In genomic region chr1:136717830-136718517, GRCm38 (mm10) we compare ENCODE assay signal across 11 mouse cellular contexts.
DNase-seq lines count a peak whose midpoint lies in the region; ATAC-seq and TF ChIP-seq lines count a peak whose summit lies in the region.
"Had no signal": no experiment of that assay in that cellular context is flagged by ENCODE, and none has a peak within 500 bp of the region (broad histone marks: within the 10 kb centered on the region; RNA-seq: fewer than 3 reads in every experiment).

No protein-coding gene starts in this region.

- no peaks in the 10 kb centered on the region for H3K79me2 ChIP-seq in C2C12 (ENCODE audit: control insufficient read depth, insufficient read depth)

- H3K9ac ChIP-seq in embryonic facial prominence, embryonic 15.5 days: no peak overlapping the region
- H3K9ac ChIP-seq in kidney, postnatal 0 days (ENCODE audit: low read depth, low read length): no peak overlapping the region
- H3K9ac ChIP-seq in lung, postnatal 0 days (replicated peaks; ENCODE audit: low read depth): no peak overlapping the region
- no peak overlapping the region for H3K9ac ChIP-seq in midbrain, postnatal 0 days (replicated peaks; ENCODE audit: low read length, poor library complexity, severe bottlenecking)
- H3K9ac ChIP-seq: forebrain, postnatal 0 days; midbrain, embryonic 12.5 days had no signal

- peak; percentile 76 for DNase-seq in kidney, postnatal 0 days (ENCODE audit: low spot score)
- DNase-seq in lung, postnatal 0 days (ENCODE audit: low spot score): peak; percentile 93
- no peak for DNase-seq in frontal cortex, postnatal 10 days (ENCODE audit: low spot score in 2 of 2)
- no peak for DNase-seq in thymus, adult 18-20 months
- no peak for DNase-seq in midbrain, postnatal 0 days (ENCODE audit: low spot score)
- DNase-seq: forebrain, postnatal 0 days; right cerebral cortex, postnatal 14 days had no signal

- H3K36me3 ChIP-seq in C2C12 (ENCODE audit: control insufficient read depth, insufficient read depth): no peaks in the 10 kb centered on the region
- H3K36me3 ChIP-seq in embryonic facial prominence, embryonic 15.5 days: no peaks in the 10 kb centered on the region
- no peaks in the 10 kb centered on the region for H3K36me3 ChIP-seq in kidney, postnatal 0 days (ENCODE audit: insufficient read depth, low read length)
- H3K36me3 ChIP-seq in lung, postnatal 0 days (ENCODE audit: insufficient read depth, low read length): no peaks in the 10 kb centered on the region
- H3K36me3 ChIP-seq in midbrain, postnatal 0 days (ENCODE audit: insufficient read depth, low read length): no peaks in the 10 kb centered on the region
- H3K36me3 ChIP-seq: midbrain, embryonic 12.5 days had no signal

- no peaks in the 10 kb centered on the region for H3K79me3 ChIP-seq in C2C12 (ENCODE audit: low read depth)

- TF ChIP-seq CTCF in C2C12 (IDR thresholded peaks at IDR 0.05; ENCODE audit: control insufficient read depth, insufficient read depth, insufficient read length): no peak
- no peak for TF ChIP-seq CTCF in kidney, postnatal 0 days (IDR thresholded peaks at IDR 0.05; ENCODE audit: low read depth)
- TF ChIP-seq CTCF in lung, postnatal 0 days (IDR thresholded peaks at IDR 0.05): no peak
- no peak for TF ChIP-seq CTCF in midbrain, postnatal 0 days (IDR thresholded peaks at IDR 0.05)

- TF ChIP-seq EP300 in lung, postnatal 0 days (IDR thresholded peaks at IDR 0.05): peak; percentile 90

- H3K4me2 ChIP-seq in embryonic facial prominence, embryonic 15.5 days (replicated peaks): peak overlapping the region; percentile 21; the same call in 1 of the 2 replicates
- 0 out of 2 replicates have a peak overlapping the region, but pooled peaks have one; percentile 27 for H3K4me2 ChIP-seq in kidney, postnatal 0 days (ENCODE audit: low read length)
- H3K4me2 ChIP-seq in lung, postnatal 0 days (replicated peaks; ENCODE audit: low read depth, low read length): peak overlapping the region; percentile 46
- no peak overlapping the region for H3K4me2 ChIP-seq in midbrain, postnatal 0 days (ENCODE audit: low read depth, low read length, poor library complexity, severe bottlenecking)
- H3K4me2 ChIP-seq: midbrain, embryonic 12.5 days had no signal

- peaks cover 6% of the 10 kb centered on the region for H3K4me1 ChIP-seq in embryonic facial prominence, embryonic 15.5 days
- H3K4me1 ChIP-seq in kidney, postnatal 0 days (replicated peaks; ENCODE audit: insufficient read depth, low read length): no peaks in the 10 kb centered on the region
- H3K4me1 ChIP-seq in lung, postnatal 0 days (ENCODE audit: insufficient read depth, low read depth, low read length): peaks cover 4% of the 10 kb centered on the region; the same call in 1 of the 2 replicates
- H3K4me1 ChIP-seq in midbrain, postnatal 0 days (ENCODE audit: insufficient read depth, low read length): peaks cover 5% of the 10 kb centered on the region; the same call in 1 of the 2 replicates
- H3K4me1 ChIP-seq: midbrain, embryonic 12.5 days had no signal

- no peak for ATAC-seq in embryonic facial prominence, embryonic 15.5 days (ENCODE audit: insufficient number of reproducible peaks, low FRiP score, low TSS enrichment, low read depth)
- peak; percentile 84 for ATAC-seq in kidney, postnatal 0 days (replicated peaks; ENCODE audit: low FRiP score, low read depth)
- peak; percentile 92 for ATAC-seq in lung, postnatal 0 days
- no peak for ATAC-seq in cerebellum, adult (ENCODE audit: insufficient number of reproducible peaks, low FRiP score, low TSS enrichment)
- ATAC-seq in midbrain, postnatal 0 days (ENCODE audit: low FRiP score): no peak
- ATAC-seq: forebrain, postnatal 0 days had no signal

- H3K27me3 ChIP-seq in C2C12 (ENCODE audit: control insufficient read depth, insufficient read depth, insufficient read length): no peaks in the 10 kb centered on the region
- H3K27me3 ChIP-seq in embryonic facial prominence, embryonic 15.5 days: no peaks in the 10 kb centered on the region
- H3K27me3 ChIP-seq in kidney, postnatal 0 days (ENCODE audit: insufficient read depth, low read length): no peaks in the 10 kb centered on the region
- H3K27me3 ChIP-seq in lung, postnatal 0 days (replicated peaks; ENCODE audit: insufficient read depth, low read length): no peaks in the 10 kb centered on the region
- H3K27me3 ChIP-seq in midbrain, postnatal 0 days (ENCODE audit: insufficient read depth, low read length): no peaks in the 10 kb centered on the region
- H3K27me3 ChIP-seq: midbrain, embryonic 12.5 days had no signal

- no peaks in the 10 kb centered on the region for H3K9me3 ChIP-seq in embryonic facial prominence, embryonic 15.5 days (replicated peaks)
- H3K9me3 ChIP-seq in kidney, postnatal 0 days (replicated peaks; ENCODE audit: low read length): no peaks in the 10 kb centered on the region
- no peaks in the 10 kb centered on the region for H3K9me3 ChIP-seq in lung, postnatal 0 days (ENCODE audit: low read length)
- no peaks in the 10 kb centered on the region for H3K9me3 ChIP-seq in midbrain, postnatal 0 days (ENCODE audit: low read length)
- H3K9me3 ChIP-seq: midbrain, embryonic 12.5 days had no signal

- no peak overlapping the region for H3K4me3 ChIP-seq in C2C12 (ENCODE audit: insufficient read depth, poor library complexity, severe bottlenecking)
- no peak overlapping the region for H3K4me3 ChIP-seq in embryonic facial prominence, embryonic 15.5 days (replicated peaks)
- H3K4me3 ChIP-seq in kidney, postnatal 0 days (replicated peaks; ENCODE audit: low read depth, low read length): no peak overlapping the region
- H3K4me3 ChIP-seq in lung, postnatal 0 days (ENCODE audit: low read depth, low read length): peak overlapping the region; percentile 19; the same call in 1 of the 2 replicates
- no peak overlapping the region for H3K4me3 ChIP-seq in midbrain, postnatal 0 days (ENCODE audit: low read depth, low read length)
- H3K4me3 ChIP-seq: midbrain, embryonic 12.5 days had no signal

- 38% methylated on average over 15 of the region's 15 CpGs for WGBS in embryonic facial prominence, embryonic 15.5 days
- 36% methylated on average over 15 of the region's 15 CpGs for WGBS in kidney, postnatal 0 days
- WGBS in lung, postnatal 0 days: 37% methylated on average over 15 of the region's 15 CpGs
- 52% methylated on average over 15 of the region's 15 CpGs for WGBS in midbrain, postnatal 0 days

- H3K27ac ChIP-seq in embryonic facial prominence, embryonic 15.5 days (replicated peaks): no peak overlapping the region; the same call in 1 of the 2 replicates
- H3K27ac ChIP-seq in kidney, postnatal 0 days: peak overlapping the region; percentile 21; the same call in 1 of the 2 replicates
- peak overlapping the region; percentile 72 for H3K27ac ChIP-seq in lung, postnatal 0 days (ENCODE audit: low read length)
- no peak overlapping the region for H3K27ac ChIP-seq in midbrain, postnatal 0 days (ENCODE audit: low read depth, low read length)
- H3K27ac ChIP-seq: midbrain, embryonic 12.5 days had no signal

- H3ac ChIP-seq in C2C12 (ENCODE audit: control insufficient read depth, insufficient read length, low read depth): no peak overlapping the region

TF ChIP-seq in C2C12, 6 proteins besides CTCF, POLR2A, EP300 and RAD21:
- TF ChIP-seq USF1 (IDR thresholded peaks at IDR 0.05; ENCODE audit: low read depth) (no peak), CEBPB (IDR thresholded peaks at IDR 0.05; ENCODE audit: low read depth) (peak; percentile 28)

Comparison
In these comparisons a context has a peak if more than half of its experiments do, and no peak if none do; other contexts are left out.
1. ATAC-seq: peak in kidney, postnatal 0 days (single experiment) and lung, postnatal 0 days (single experiment); none in embryonic facial prominence, embryonic 15.5 days (single experiment), cerebellum, adult (single experiment) and midbrain, postnatal 0 days (single experiment).
2. H3K27ac ChIP-seq: peak in kidney, postnatal 0 days (single experiment) and lung, postnatal 0 days (single experiment); none in embryonic facial prominence, embryonic 15.5 days (single experiment) and midbrain, postnatal 0 days (single experiment).
3. DNase-seq: peak in kidney, postnatal 0 days (single experiment) and lung, postnatal 0 days (single experiment); none in frontal cortex, postnatal 10 days (0 of 2), thymus, adult 18-20 months (0 of 2) and midbrain, postnatal 0 days (single experiment).